Mouse (Mus musculus): ENCODE data around the gene Foxc1. TPM values are rescaled to one million over a fixed set of nuclear protein-coding genes. Genes with fewer than 3 reads are reported as not detected.

Foxc1 gene
- total RNA-seq (2021): 1 to 10 TPM; 3.3 to 4.2 TPM
- long read RNA-seq, experiment 1, full-length matches to known transcripts: 3 of 3 reads
- long read RNA-seq, experiment 1, partial matches to known transcripts: 0 of 3 reads
- long read RNA-seq, experiment 1, other reads (novel, unspliced or antisense): 0 of 3 reads
- long read RNA-seq, experiment 2, full-length matches to known transcripts: 4 of 4 reads
- long read RNA-seq, experiment 2, partial matches to known transcripts: 0 of 4 reads
- long read RNA-seq, experiment 2, other reads (novel, unspliced or antisense): 0 of 4 reads

- peak; percentile 93 to 96 for DNase-seq
Observed at GRCm38 (mm10) chr13:31806428-31806832, at the start of gene Foxc1. Gene Foxc1 (plus strand): TSS chr13:31806633.

DNA sequence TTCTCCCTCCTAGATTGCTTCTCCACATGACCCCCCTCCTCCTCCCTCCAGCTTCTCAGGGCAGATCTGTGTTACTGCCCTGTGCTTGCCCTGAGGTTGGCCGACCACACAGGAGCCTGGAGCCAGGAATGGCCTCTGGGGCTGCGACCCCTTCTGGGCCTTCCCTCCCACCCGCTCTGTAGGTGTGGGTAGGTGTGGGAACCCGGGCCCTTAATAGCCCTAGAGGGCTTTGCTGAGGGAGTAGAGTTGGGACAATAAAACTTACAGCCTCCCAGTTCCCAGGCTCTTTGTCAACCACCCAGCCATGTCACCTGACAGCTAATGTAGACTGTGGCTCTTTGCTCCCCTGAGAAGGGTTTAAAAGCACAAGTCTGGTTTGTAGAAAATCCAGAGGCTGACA, 46.0 kb upstream of the Foxc1 start:
- no peak for DNase-seq

DNA sequence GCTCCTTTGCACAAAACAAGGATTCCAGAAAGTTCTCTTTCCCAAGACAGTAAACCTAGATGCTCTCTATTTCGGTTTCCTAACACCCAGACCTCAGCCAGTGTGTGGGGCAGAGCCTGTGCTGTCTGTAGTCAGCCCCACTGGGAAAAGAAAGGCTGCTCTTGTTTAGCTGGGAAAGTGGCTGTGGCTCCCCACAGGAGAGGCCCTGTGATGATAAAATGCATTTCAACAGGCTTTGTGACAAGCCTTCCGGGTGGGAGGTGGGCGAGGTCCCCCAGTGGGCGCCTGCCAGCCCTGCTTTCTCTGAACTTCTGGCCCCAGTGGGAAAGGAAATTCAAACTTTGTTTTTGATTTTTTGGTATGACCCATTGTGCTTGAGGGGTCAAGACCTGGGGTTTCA, 45.4 kb upstream of the Foxc1 start:
- no peak for DNase-seq

DNA sequence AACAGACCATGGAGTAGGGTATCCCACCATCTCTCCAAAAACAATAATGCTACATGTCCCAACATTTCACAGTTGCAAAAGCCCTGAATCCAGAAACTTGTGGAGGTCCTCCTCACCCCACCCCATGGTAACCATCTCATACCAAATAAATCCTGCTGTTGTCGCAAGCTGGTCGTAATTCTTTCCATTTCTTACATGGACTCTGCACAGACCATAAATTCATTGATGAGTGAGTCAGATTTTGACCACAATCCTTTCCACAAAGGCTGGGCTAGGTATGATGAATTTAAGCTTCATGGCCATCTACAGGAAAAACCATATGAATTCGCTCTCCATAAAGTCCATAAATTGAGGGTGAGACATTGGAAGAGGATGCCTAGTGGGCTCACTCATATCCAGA, 42.0 kb upstream of the Foxc1 start:
- DNase-seq: no peak

DNA sequence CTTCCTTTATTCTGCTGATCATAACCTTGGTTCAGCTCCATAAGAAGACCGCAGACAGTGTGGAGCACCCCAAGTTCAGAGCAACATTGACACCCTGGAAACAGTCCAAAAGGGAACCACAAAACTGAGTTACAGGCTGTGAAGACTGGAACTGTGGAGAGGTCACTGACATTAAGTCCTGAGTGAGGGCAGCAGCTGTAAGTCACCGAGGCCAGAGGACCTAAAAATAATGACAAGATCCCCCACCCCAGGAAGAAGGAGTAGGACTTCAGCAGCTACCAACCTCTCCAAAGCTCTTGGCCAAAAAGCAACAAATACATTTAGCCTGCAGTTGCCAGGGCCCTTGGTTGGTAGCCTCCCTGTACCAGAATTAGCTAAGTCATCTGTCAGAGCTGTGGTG, 40.9 kb upstream of the Foxc1 start:
- no peak for DNase-seq

DNA sequence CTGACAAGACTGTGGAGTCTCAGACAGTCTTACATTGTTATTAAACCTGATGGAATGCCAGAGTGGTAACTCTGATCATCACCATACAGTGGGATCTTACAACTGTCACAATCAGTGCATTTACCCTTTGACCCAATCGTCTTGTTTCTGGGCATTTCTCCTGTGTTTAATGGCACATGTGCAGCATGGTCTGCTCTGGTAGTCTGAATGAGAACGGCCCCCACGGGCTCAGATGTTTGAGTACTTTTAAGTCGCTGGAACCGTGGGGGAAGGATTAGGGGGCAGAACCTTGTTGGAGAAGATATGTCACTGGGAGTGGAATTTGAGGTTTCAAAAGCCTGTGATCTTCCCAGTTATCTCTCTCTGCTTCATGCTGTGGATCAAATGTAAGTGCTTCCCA, 33.6 kb upstream of the Foxc1 start:
- DNase-seq: no peak

DNA sequence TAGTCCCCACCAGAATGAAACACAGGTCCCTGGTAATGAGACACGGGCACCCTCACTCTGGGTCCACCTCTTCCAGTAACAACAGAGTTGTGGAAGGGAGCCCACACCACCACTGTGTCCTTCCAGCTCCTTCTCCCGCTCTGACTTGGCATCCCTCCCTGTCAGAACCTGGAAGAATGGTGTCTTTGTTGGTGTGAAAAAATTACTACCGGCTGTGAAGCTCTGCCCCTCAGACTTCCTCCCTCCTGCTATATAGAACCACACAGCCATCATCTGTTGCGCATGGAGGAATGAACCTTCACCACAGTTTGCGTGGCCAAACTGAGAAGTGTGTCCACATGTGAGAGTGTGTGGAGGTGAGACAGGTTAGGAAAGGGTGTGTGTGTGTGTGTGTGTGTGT, 30.7 kb upstream of the Foxc1 start:
- no peak for DNase-seq

- DNase-seq: no peak
Observed at GRCm38 (mm10) chr13:31779281-31779981, 27.0 kb upstream of the Foxc1 start.

DNA sequence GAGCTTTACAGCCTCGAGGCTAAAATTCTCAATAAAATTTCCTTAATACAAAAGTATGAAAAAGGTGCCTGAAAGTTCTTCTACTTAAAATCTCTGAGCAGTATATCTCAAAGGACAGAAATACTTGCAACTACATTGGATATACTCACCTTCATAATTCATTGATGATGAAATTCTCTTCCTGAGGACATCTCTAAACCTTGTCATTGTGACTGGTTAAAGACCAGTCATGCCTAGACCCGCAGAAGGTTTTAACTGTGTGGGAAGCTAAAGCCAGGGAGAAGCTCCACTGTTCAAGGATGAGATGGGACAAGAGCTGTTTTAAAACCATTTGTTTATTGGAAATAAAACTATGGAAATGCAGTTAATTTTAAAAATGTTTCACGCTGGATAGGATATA, 26.1 kb upstream of the Foxc1 start:
- DNase-seq: no peak

- no peak for DNase-seq
Observed at GRCm38 (mm10) chr13:31782063-31782462, 24.4 kb upstream of the Foxc1 start.

- DNase-seq: no peak
Observed at GRCm38 (mm10) chr13:31784757-31785156, 21.7 kb upstream of the Foxc1 start.

DNA sequence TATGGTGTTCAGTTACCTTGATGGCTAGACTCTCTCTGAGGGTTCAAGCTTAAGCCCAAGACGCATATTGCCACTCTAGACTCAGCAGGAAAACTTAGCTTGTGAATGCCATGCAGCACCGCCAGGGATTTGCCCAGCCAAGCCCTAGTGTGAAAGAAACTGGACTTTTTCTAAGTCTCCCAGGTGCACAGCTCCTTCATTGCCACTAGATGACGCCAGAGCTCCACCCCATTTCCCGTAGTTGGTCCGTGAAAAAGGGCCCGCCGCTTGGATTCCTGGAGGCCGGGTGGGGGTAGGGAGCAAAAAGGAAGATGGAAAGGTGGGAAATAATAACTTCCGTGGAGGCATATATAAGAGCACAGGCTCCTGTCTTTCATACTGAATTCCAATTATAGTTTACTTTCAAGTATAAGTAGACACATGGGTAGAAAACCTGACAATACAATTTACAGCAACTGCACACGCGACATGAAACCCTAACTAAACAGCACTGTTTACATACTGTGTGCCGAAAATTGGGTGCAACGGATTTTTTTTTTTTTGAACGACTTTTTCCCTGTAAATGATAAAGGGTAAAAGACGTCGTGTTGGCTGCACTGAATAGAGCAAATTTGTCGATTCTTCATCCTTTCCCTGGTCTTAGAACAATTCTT, 13.8 kb upstream of the Foxc1 start:
- peak; percentile 49 to 77 for DNase-seq

DNA sequence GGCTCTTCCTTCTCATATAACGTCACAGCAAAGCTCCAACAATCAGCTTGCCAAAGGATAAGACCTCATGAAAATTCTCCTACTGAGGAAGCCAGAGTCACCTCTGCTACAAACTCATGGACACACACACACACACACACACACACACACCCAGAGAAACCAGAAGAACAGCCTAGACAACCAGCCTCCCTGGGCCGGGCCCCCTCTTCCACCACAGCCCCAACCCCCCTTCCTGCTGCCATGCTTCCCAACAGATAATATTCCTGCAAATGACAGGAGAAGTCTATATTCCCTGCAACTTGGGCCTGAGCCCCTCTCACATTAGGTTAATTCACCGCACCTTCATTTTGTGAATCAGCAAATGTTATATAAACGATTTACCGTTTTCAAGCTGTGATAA, 13.3 kb upstream of the Foxc1 start:
- DNase-seq: no peak

GRCm38 (mm10) chr13:31797346-31797745, 9.1 kb upstream of the Foxc1 start:
- DNase-seq: no peak

GRCm38 (mm10) chr13:31798075-31798474, 8.4 kb upstream of the Foxc1 start:
- no peak for DNase-seq

GRCm38 (mm10) chr13:31800581-31801576, 5.6 kb upstream of the Foxc1 start:
- DNase-seq: peak; percentile 89 to 95

GRCm38 (mm10) chr13:31801703-31802305, 4.6 kb upstream of the Foxc1 start:
- peak in 1 of 2 experiments; percentile 34 for DNase-seq

- peak in 1 of 2 experiments; percentile 43 for DNase-seq
Observed at GRCm38 (mm10) chr13:31802447-31802846, 4.0 kb upstream of the Foxc1 start.

DNA sequence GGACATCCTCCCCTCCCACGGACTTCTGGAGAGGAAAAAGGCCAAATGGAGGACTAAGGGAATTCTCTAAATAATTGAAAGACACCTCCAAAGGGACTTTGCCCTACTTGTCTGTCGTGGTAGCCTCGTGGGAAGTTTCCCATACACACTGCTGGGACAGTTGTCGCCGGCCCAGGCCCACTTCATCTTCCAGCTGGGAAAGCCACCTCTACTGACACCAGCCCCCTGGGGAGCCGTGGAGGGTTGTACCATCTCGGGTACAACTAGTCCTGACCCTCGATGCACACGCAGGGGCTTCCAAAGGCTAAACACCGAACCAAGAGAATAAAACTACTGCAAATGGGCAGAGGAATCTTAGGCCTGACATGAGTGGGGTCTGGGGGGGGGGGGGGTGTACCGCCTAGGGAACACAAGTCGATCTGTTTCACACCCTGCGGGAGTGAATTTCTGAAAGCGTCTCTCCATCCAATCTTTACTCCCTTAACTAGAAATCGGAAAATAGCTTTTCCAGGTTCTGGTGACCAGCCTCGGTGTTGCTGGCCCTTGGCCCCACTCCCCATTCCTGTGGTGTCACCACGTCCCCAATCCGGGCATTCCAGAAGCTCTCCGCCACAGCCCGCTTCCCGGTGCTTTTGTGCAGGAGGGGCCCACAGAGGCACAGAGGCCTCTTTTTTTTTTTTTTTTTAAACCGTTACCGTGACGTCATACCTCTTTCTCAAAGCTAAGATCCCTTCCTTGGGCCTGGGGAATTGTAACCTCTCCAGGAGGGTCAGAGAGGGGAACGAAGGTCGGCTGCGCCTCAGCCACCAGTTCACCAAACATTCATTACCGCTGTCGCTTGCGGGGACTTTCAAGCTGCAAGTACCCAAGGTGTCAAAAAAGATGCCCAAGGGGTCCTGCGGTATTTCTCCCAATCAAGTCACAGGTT, 3.0 kb upstream of the Foxc1 start:
- DNase-seq: peak in 1 of 2 experiments; percentile 37

GRCm38 (mm10) chr13:31804571-31804970, 1.9 kb upstream of the Foxc1 start:
- peak in 1 of 2 experiments; percentile 33 for DNase-seq
